Mouse (Mus musculus) thymus, postnatal 0 days (tissue): ENCODE measurements around the gene Kcns3. TPM values are rescaled to one million over a fixed set of nuclear protein-coding genes. Genes with fewer than 3 reads are reported as not detected.
A peak's percentile ranks its signal among the peaks of the same experiment; 100 is the strongest.

Experiments
- DNase-seq: peaks from one replicate; pipeline ENCODE4 v3.0.0-alpha.2; 2015; ENCODE audit warnings: low spot score
- polyA plus RNA-seq: library from polyadenylated mRNA; unstranded; fragments of >200 nt; fragmentation: Nextera tagmentation; extraction: Ambion mirVana; gene quantifications from 2 replicates; pipeline ENCODE4 v1.2.1, GENCODE M21; 2015

Gene Kcns3
- 0.10 and 0.12 TPM in 2 replicates for polyA plus RNA-seq

- DNase-seq: no peak
Observed at GRCm38 (mm10) chr12:11151015-11151414, at the start of gene Kcns3. Gene Kcns3 (minus strand): TSS chr12:11151056.

- no peak for DNase-seq
Observed at GRCm38 (mm10) chr12:11198551-11198950, 47.7 kb upstream of the Kcns3 start.

GRCm38 (mm10) chr12:11198026-11198425 lies 47.2 kb upstream of the Kcns3 start:
- DNase-seq: no peak

- no peak for DNase-seq
Observed at GRCm38 (mm10) chr12:11196830-11197229, 46.0 kb upstream of the Kcns3 start.

GRCm38 (mm10) chr12:11196142-11196597 lies 45.3 kb upstream of the Kcns3 start:
- peak; percentile 73 for DNase-seq

GRCm38 (mm10) chr12:11195031-11195430 lies 44.2 kb upstream of the Kcns3 start:
- no peak for DNase-seq

- DNase-seq: peak; percentile 79
Observed at GRCm38 (mm10) chr12:11178486-11179154, 27.8 kb upstream of the Kcns3 start.

- DNase-seq: no peak
Observed at GRCm38 (mm10) chr12:11177408-11178394, 26.8 kb upstream of the Kcns3 start.

- DNase-seq: no peak
Observed at GRCm38 (mm10) chr12:11158670-11159069, 7.8 kb upstream of the Kcns3 start.

GRCm38 (mm10) chr12:11155123-11155522 lies 4.3 kb upstream of the Kcns3 start:
- DNase-seq: no peak

- no peak for DNase-seq
Observed at GRCm38 (mm10) chr12:11153587-11153986, 2.7 kb upstream of the Kcns3 start.

GRCm38 (mm10) chr12:11150192-11150935 lies 492 bp downstream of the Kcns3 start:
- DNase-seq: no peak

GRCm38 (mm10) chr12:11149421-11150191 lies 1.2 kb downstream of the Kcns3 start:
- no peak for DNase-seq

GRCm38 (mm10) chr12:11149121-11149420 lies 1.8 kb downstream of the Kcns3 start:
- DNase-seq: no peak

GRCm38 (mm10) chr12:11144894-11145293 lies 6.0 kb downstream of the Kcns3 start:
- no peak for DNase-seq

GRCm38 (mm10) chr12:11132418-11132817 lies 18.4 kb downstream of the Kcns3 start:
- no peak for DNase-seq

GRCm38 (mm10) chr12:11129188-11129587 lies 21.7 kb downstream of the Kcns3 start:
- no peak for DNase-seq

- DNase-seq: no peak
Observed at GRCm38 (mm10) chr12:11126186-11126759, 24.6 kb downstream of the Kcns3 start.

- no peak for DNase-seq
Observed at GRCm38 (mm10) chr12:11101565-11101964, 49.3 kb downstream of the Kcns3 start.

GRCm38 (mm10) chr12:11088626-11089372 lies 62.1 kb downstream of the Kcns3 start:
- DNase-seq: peak; percentile 53
